Mouse (Mus musculus) gastrocnemius, postnatal 25 days (tissue): ENCODE data around the gene 5830411N06Rik. TPM values are rescaled to one million over a fixed set of nuclear protein-coding genes. Genes with fewer than 3 reads are reported as not detected.

ENCODE experiments used
- DNase-seq: peaks from one replicate; pipeline ENCODE4 v3.0.0; 2022
- long read RNA-seq, 2 experiments: library from polyadenylated mRNA; stranded (forward); transcript quantifications; one replicate each; pipeline ENCODE4 v2.0.0; 2021
- total RNA-seq, 2 experiments: library from RNA; stranded (reverse); gene quantifications; 1 replicate in 1 of 2; 2 replicates in 1 of 2; pipeline ENCODE4 v1.2.3; 2021

Gene 5830411N06Rik
- not detected for total RNA-seq
- long read RNA-seq, experiment 1 = 0 reads
- long read RNA-seq, experiment 2 = 0 reads

DNA sequence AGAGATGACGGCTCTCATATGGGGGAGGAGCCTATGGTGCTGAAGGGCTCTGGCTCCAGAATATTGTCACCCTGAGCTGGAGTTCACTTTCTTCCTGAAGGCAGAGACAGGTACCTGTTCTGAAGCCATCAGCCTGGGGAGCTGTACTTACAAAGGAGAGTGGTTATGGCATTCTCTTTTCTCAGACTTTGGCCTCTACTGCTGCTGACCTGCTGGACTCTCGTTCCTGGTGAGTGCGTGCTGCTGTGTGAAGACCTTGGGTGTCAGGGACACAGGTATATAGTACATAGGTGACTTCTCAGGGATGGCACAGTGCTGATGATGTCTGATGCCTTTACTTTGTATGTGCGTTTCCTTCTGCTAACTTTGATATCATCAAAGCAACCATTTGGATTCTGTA, at the start of gene 5830411N06Rik:
TSS of gene 5830411N06Rik (plus strand) at position 69 of the 400 bp plus-strand sequence.
- no peak for DNase-seq

- DNase-seq = no peak
These were observed 46.0 kb upstream of the 5830411N06Rik start for GRCm38 (mm10) chr7:140201090-140201489.

DNA sequence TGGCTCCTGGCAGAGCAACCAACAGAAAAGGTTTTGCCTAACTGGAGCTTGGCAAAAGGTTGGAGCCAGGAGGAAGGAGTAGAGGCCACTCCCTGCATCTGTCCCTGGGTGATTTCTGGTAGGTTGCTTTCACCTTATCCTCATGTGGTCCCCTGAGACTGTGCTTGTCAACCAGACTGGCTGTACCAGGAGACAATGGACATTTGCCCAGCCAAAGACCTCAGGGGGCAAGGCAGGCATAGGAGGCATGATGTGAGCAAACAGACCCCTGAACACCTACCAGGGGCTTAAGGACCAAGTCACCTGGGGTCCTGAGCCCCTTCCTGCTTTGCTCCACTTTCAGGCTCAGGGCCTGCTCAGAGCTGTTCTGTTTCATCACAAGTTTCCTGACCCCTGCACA, 41.2 kb upstream of the 5830411N06Rik start, which contains the start of gene Olfr524:
TSS of gene Olfr524 (minus strand) at position 101 of the 400 bp plus-strand sequence.
- DNase-seq = no peak

GRCm38 (mm10) chr7:140206904-140207303, 40.2 kb upstream of the 5830411N06Rik start:
- DNase-seq = no peak

DNA sequence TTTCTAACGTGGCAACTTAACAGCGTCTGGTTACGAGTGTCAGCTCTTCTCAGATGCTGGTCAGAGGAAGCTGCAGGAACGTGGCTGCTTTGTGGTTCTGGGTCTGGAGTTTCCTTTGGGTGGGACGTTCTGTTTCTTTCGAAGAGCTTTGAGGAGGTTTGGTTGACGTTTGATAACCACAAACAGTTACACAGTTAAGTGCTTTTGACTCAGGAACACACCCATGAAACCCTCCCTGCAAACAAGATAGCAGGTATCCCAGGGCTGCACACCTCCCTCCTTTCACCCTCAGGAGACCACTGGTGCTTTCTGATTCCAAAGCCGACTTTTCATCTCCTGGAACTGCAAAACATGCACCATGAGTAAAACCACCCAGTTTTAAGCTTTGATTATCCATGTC, 38.9 kb upstream of the 5830411N06Rik start:
- DNase-seq = no peak

GRCm38 (mm10) chr7:140208677-140209076, 38.4 kb upstream of the 5830411N06Rik start:
- no peak for DNase-seq

DNA sequence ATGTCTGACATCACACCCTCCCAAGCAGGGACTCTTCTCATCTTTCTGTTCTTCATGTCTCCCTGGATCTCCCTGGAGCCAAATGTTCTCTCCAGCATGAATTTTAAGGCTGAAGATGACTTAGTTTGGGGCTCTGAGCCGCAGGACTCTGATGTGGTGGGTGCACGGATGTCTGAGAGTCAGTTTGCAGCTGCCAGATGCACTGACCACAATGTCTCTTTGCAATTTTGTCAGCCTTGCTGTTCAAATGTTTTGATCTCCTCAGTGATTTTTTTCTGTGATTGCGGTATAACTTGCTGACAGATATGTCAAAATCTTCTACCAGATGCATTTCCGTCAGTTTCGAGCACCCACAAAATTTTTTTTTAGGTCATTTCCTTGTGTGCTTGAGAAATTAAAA, 33.2 kb upstream of the 5830411N06Rik start:
- DNase-seq = no peak

DNA sequence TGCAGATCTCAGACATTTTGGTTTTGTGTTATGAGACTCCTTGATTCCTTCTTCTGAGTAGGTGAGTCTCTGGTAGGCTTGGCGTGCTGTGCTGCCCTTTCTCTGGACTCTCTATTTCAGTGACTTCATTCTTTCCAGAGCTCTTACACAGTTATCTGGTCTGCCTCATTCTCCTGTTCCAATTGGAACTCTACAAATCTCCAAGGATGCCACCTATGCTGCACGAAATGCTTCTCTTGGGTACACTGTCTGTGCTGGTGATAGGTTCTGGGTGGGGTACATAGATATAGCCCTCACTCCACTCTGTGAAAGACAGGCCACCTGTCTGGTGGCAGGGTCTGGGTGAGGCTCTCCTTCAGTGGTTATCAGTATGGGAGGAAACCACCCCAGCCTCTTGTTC, 29.1 kb upstream of the 5830411N06Rik start, which contains the start of gene Cd163l1:
TSS of gene Cd163l1 (plus strand) at position 301 of the 400 bp plus-strand sequence.
- no peak for DNase-seq

DNA sequence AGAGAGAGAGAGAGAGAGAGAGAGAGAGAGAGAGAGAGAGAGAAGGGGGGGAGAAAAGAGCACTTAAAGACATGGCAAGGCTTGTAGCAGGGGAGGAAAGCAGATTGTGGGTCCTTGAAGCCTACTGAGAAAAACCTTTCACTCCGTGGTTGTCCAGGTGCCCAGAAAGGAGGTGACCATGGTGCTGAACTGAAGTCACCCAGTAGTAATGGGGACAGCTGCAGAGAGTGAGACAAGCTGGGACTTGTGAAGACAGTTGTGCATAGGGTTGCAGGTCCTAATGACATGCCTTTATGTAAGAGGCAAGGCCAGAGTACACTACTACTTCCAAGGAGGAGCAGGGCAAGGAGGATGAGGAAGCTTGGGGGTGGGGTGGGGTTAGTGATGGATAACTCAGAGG, 27.8 kb upstream of the 5830411N06Rik start:
- DNase-seq = no peak

- no peak for DNase-seq
These were observed 26.7 kb upstream of the 5830411N06Rik start for GRCm38 (mm10) chr7:140220375-140220774.

DNA sequence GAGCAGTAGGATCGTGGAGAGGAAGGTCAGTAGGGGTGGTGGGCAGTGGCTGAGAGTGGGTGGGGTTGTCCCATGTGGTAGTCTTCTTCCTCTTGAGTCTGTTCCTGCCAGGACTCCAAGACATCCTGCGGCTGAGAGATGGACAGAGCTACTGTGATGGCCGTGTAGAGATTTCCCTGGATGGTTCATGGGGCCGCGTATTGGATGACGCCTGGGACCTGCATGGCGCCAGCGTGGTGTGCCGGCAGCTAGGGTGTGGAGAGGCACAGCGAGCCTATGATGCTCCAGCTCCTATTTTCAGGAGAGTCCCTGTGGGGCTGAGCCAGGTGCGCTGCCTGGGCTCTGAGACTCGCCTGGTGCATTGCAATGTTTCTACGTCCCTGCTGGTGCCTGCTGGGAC, 22.9 kb upstream of the 5830411N06Rik start:
- DNase-seq = no peak

- DNase-seq = no peak
These were observed 18.6 kb upstream of the 5830411N06Rik start for GRCm38 (mm10) chr7:140228476-140228875.

- no peak for DNase-seq
These were observed 16.1 kb upstream of the 5830411N06Rik start for GRCm38 (mm10) chr7:140231026-140231425.

- no peak for DNase-seq
These were observed 13.4 kb upstream of the 5830411N06Rik start for GRCm38 (mm10) chr7:140233696-140234095.

- no peak for DNase-seq
These were observed 6.8 kb downstream of the 5830411N06Rik start for GRCm38 (mm10) chr7:140253780-140254299.

GRCm38 (mm10) chr7:140295746-140296145, 48.7 kb downstream of the 5830411N06Rik start:
- DNase-seq = no peak

GRCm38 (mm10) chr7:140296876-140297275, 49.8 kb downstream of the 5830411N06Rik start:
- DNase-seq = no peak

GRCm38 (mm10) chr7:140299416-140299815, 52.3 kb downstream of the 5830411N06Rik start:
- no peak for DNase-seq

DNA sequence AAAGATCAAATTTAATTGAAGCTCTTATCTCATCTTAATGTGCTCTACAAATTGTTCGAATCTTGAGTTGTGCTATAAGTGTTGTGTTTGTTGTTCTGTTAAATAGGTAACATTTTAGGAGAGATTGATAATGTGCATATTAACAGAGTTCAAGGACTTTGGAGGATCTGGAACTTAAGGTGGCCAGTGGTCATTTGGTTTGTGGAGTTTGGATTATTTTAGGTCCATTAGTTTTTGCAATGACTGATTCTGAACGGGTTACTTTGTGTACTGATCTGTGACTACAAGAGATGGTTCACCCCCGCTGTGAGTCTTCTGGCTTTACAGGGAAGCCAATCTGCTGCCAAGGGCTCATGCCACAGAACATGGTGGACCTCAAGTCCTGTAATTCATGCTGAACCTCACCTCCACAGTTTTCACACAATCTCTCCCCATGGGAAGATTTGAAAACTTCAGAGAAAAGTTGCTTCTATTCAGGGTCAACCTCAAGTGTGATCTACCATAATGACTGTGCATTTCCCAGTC, 72.8 kb downstream of the 5830411N06Rik start:
- DNase-seq = no peak

DNA sequence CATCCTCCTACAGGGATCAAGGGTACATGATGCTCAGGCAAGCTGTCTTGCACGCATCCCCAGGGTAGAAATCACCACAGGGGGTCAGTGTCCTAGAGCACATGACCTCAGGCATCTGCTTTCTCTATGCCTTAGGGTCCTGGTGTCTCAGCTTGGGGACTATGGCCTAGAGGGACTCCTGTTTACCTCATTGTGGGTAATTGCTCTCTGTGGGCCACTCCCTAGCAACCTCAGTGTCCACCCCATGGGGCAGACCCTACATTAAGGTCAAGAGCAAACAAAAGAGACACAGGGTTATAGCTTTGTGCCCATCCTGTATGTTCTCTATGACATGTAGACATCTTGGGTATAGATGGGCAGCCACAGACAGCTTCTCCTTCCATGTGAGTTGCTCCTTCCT, 73.5 kb downstream of the 5830411N06Rik start, which contains the start of gene Olfr525:
TSS of gene Olfr525 (plus strand) at position 301 of the 400 bp plus-strand sequence.
- DNase-seq = no peak

- no peak for DNase-seq
These were observed 74.1 kb downstream of the 5830411N06Rik start for GRCm38 (mm10) chr7:140321135-140321534.

DNA sequence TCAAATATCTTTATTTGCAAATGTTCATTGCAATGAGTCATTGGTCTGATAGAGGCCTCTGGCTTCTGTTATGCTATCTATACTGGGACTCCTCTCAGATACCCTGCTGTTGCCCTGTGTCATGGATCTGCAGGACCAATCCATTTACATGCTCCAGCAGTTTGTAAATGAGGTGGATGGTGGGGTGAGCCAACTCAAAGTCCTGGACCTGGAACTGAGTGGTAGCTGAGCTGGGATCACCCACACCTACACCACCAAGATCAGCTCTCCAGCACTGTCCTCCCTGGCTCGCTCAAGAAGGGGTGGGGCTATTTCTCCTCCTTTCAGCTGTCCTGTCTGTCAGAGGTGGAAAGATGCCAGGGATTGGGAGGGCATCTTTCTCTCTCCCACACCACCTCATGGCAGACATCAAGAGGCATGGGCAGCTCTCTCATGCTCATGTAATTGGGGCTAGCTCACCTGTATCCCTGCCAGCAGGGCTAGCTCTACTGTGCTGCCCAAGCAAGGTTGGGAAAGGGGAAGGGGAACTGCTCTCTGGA, 82.8 kb downstream of the 5830411N06Rik start:
- DNase-seq = no peak

DNA sequence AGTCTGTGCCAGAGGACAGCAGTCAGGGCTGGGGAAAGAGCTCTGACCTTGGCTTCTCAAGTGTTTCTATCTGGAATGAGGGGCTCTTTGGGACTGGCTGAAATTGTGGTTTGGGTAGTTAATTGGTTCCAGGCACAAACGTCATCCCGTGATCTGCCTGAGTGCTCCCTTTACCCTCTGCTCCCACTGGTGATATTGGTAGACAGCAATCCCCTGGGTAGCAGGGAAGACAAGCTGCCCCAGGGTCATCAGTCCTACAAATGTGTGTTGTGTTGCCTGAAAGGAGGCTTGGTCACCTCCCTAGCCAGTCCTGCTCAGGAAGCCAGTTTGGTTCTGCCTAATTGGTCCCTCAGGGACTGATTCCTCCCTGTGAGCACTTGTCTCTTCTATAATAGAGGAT, 86.6 kb downstream of the 5830411N06Rik start, which contains the start of gene Olfr527:
TSS of gene Olfr527 (plus strand) at position 301 of the 400 bp plus-strand sequence.
- DNase-seq = no peak
